Mouse (Mus musculus): ENCODE measurements around the gene Tmem185b. TPM values are rescaled to one million over a fixed set of nuclear protein-coding genes. Genes with fewer than 3 reads are reported as not detected.

The Tmem185b gene
- polyA plus RNA-seq, 1 experiment = not detected

GRCm38 (mm10) chr1:119523826-119524225 lies 2.1 kb upstream of the Tmem185b start:
- TF ChIP-seq CTCF (IDR thresholded peaks at IDR 0.05; ENCODE audit: insufficient read depth, low read depth, low read length) (no peak), POLR2A (IDR thresholded peaks at IDR 0.05; ENCODE audit: insufficient read depth, low read depth, low read length) (no peak)
- Histone ChIP-seq H3K4me3 (ENCODE audit: insufficient read depth, low read depth, low read length) (no peak overlapping the region), H3K27ac (ENCODE audit: insufficient read depth, low read depth, low read length) (no peak overlapping the region), H3K4me1 (ENCODE audit: control insufficient read depth, insufficient read depth, low read length) (peaks cover 31% of the 10 kb centered on the region)
- 98% methylated on average over 7 of the region's 7 CpGs for WGBS

DNA sequence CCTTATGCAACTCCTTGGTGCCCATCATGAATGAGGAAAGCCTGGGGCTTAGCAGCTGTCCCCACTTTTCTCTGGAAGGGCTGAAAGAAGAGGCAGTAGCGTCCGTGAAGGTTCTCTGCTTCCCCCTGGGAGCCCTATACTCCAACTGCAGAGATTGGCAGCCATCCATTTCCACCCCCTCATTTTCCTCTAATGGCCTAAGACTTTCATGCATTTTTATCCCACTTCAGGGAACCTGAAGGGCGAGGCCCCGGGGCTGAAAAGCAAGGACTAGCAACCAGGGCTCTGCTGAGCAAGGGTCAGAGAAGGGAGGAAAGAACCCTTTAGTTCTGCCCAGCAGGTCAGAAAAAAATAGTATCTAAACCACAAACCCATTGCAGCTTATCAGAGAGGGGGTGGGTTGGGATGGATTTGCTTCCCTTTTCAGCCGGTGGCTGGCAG lies 936 bp upstream of the Tmem185b start:
- Histone ChIP-seq H3K27ac (ENCODE audit: insufficient read depth, low read depth, low read length) (no peak overlapping the region), H3K4me1 (ENCODE audit: control insufficient read depth, insufficient read depth, low read length) (peaks cover 31% of the 10 kb centered on the region), H3K4me3 (ENCODE audit: insufficient read depth, low read depth, low read length) (peak overlapping the region; percentile 84)
- no peak for TF ChIP-seq POLR2A (IDR thresholded peaks at IDR 0.05; ENCODE audit: insufficient read depth, low read depth, low read length)
- TF ChIP-seq CTCF (IDR thresholded peaks at IDR 0.05; ENCODE audit: insufficient read depth, low read depth, low read length) = no peak
- WGBS = 16% methylated on average over 5 of the region's 5 CpGs

GRCm38 (mm10) chr1:119530941-119531340 lies 5.0 kb downstream of the Tmem185b start:
- H3K27ac ChIP-seq (ENCODE audit: insufficient read depth, low read depth, low read length) = no peak overlapping the region
- 89% methylated on average over 13 of the region's 13 CpGs for WGBS
- H3K4me1 ChIP-seq (ENCODE audit: control insufficient read depth, insufficient read depth, low read length) = peaks cover 13% of the 10 kb centered on the region
- TF ChIP-seq POLR2A (IDR thresholded peaks at IDR 0.05; ENCODE audit: insufficient read depth, low read depth, low read length) (no peak), CTCF (IDR thresholded peaks at IDR 0.05; ENCODE audit: insufficient read depth, low read depth, low read length) (no peak)
- H3K4me3 ChIP-seq (ENCODE audit: insufficient read depth, low read depth, low read length) = no peak overlapping the region

DNA sequence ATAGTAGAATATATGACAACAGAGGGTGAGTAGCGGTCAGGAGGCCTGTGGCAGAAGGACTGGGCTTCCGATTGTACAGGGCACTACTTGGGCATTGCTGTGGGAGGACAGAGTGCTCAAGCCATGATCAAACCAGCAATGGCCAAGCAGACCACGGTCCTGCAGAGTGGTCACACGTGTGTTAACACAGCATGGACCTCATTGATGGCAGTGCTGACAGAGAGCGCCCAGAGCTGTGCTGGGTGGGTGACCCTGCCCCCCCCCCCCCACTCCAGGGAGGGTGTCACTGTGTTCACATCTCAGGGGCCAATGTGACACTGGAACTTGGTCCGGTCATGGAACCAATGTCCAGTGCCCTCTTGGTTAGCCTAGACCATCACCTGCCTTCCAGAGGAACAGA lies 6.2 kb downstream of the Tmem185b start:
- Histone ChIP-seq H3K4me1 (ENCODE audit: control insufficient read depth, insufficient read depth, low read length) (peaks cover 1% of the 10 kb centered on the region), H3K27ac (ENCODE audit: insufficient read depth, low read depth, low read length) (no peak overlapping the region), H3K4me3 (ENCODE audit: insufficient read depth, low read depth, low read length) (no peak overlapping the region)
- WGBS = 100% methylated on average over 6 of the region's 6 CpGs
- TF ChIP-seq CTCF (IDR thresholded peaks at IDR 0.05; ENCODE audit: insufficient read depth, low read depth, low read length) = no peak
- no peak for TF ChIP-seq POLR2A (IDR thresholded peaks at IDR 0.05; ENCODE audit: insufficient read depth, low read depth, low read length)

- TF ChIP-seq POLR2A (IDR thresholded peaks at IDR 0.05; ENCODE audit: insufficient read depth, low read depth, low read length) (no peak), CTCF (IDR thresholded peaks at IDR 0.05; ENCODE audit: insufficient read depth, low read depth, low read length) (no peak)
- WGBS = 47% methylated on average over 18 of the region's 18 CpGs
- Histone ChIP-seq H3K4me3 (ENCODE audit: insufficient read depth, low read depth, low read length) (no peak overlapping the region), H3K27ac (ENCODE audit: insufficient read depth, low read depth, low read length) (no peak overlapping the region), H3K4me1 (ENCODE audit: control insufficient read depth, insufficient read depth, low read length) (no peaks in the 10 kb centered on the region; the same call in 1 of the 2 replicates)
Measured at GRCm38 (mm10) chr1:119533093-119533805, 7.3 kb downstream of the Tmem185b start.

- Histone ChIP-seq H3K27ac (ENCODE audit: insufficient read depth, low read depth, low read length) (no peak overlapping the region), H3K4me1 (ENCODE audit: control insufficient read depth, insufficient read depth, low read length) (no peaks in the 10 kb centered on the region; the same call in 1 of the 2 replicates), H3K4me3 (ENCODE audit: insufficient read depth, low read depth, low read length) (no peak overlapping the region)
- WGBS = 96% methylated on average over 5 of the region's 5 CpGs
- TF ChIP-seq POLR2A (IDR thresholded peaks at IDR 0.05; ENCODE audit: insufficient read depth, low read depth, low read length) (no peak), CTCF (IDR thresholded peaks at IDR 0.05; ENCODE audit: insufficient read depth, low read depth, low read length) (no peak)
Measured at GRCm38 (mm10) chr1:119534341-119534740, 8.4 kb downstream of the Tmem185b start.

DNA sequence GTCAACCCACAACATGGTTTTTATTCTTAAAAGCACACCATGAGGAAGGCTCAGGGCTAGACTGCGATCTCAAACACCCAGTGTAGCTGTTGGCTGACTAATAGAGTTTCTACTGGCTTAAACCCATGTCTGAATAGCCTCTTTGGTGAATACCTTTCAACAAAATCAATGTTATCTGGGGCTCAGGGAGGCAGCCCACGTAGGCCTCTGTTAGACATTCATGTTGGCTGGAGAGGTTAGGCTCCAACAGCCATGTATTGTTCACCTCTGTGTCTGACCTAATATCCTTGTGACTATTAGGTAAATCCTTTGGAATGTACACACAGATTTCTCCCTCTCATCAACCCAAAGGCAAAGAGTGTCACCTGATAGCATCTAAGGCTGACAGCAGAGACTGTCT lies 10.2 kb downstream of the Tmem185b start:
- TF ChIP-seq CTCF (IDR thresholded peaks at IDR 0.05; ENCODE audit: insufficient read depth, low read depth, low read length) (no peak), POLR2A (IDR thresholded peaks at IDR 0.05; ENCODE audit: insufficient read depth, low read depth, low read length) (no peak)
- WGBS = 84% methylated on average over 2 of the region's 2 CpGs

GRCm38 (mm10) chr1:119537651-119538050 lies 11.7 kb downstream of the Tmem185b start:
- H3K27ac ChIP-seq (ENCODE audit: insufficient read depth, low read depth, low read length) = no peak overlapping the region
- no peak for TF ChIP-seq POLR2A (IDR thresholded peaks at IDR 0.05; ENCODE audit: insufficient read depth, low read depth, low read length)
- TF ChIP-seq CTCF (IDR thresholded peaks at IDR 0.05; ENCODE audit: insufficient read depth, low read depth, low read length) = no peak
- WGBS = 91% methylated on average over 6 of the region's 6 CpGs
- H3K4me1 ChIP-seq (ENCODE audit: control insufficient read depth, insufficient read depth, low read length) = no peaks in the 10 kb centered on the region; the same call in 1 of the 2 replicates
- no peak overlapping the region for H3K4me3 ChIP-seq (ENCODE audit: insufficient read depth, low read depth, low read length)

More for the DNA sequence above, 10.2 kb downstream of the Tmem185b start:
- Histone ChIP-seq H3K4me3 (ENCODE audit: insufficient read depth, low read depth, low read length) (no peak overlapping the region), H3K4me1 (ENCODE audit: control insufficient read depth, insufficient read depth, low read length) (no peaks in the 10 kb centered on the region; the same call in 1 of the 2 replicates), H3K27ac (ENCODE audit: insufficient read depth, low read depth, low read length) (no peak overlapping the region)

DNA sequence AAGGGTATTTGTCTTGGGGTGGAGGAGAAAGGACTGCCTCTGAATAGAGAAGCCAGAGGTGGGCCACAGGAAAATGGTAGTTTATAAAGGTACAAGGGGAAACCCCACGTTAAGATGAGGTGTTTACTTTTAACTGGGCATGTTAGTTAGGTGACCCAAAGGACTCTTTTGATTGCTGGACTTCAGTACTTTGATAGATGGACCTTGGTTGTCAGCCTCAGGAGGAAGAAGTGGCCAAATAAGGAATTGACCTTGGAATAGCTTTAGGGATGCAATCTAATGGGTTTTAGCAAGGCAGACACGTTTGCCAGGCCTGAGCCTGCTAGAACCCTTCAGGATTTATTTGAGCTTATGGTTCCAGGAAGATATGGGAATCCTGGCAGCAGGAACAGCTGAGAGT lies 13.3 kb downstream of the Tmem185b start:
- Histone ChIP-seq H3K27ac (ENCODE audit: insufficient read depth, low read depth, low read length) (no peak overlapping the region), H3K4me1 (ENCODE audit: control insufficient read depth, insufficient read depth, low read length) (no peaks in the 10 kb centered on the region), H3K4me3 (ENCODE audit: insufficient read depth, low read depth, low read length) (no peak overlapping the region)
- WGBS = 87% methylated on average over 2 of the region's 2 CpGs
- TF ChIP-seq POLR2A (IDR thresholded peaks at IDR 0.05; ENCODE audit: insufficient read depth, low read depth, low read length) (no peak), CTCF (IDR thresholded peaks at IDR 0.05; ENCODE audit: insufficient read depth, low read depth, low read length) (no peak)

Measured in olfactory bulb, adult 2 months (tissue).